Mouse (Mus musculus) kidney, postnatal 10 days (tissue): ENCODE measurements around the gene Gm21488.
"Not testable (repeated sequence)": the region's sequence is repeated elsewhere in the genome, so short reads cannot be mapped to it uniquely, and the experiment has no call there.

Source experiments
- DNase-seq: peaks from one replicate; pipeline ENCODE4 v3.0.0; 2021; ENCODE audit warnings: mixed read lengths

Gm21488 gene

GRCm38 (mm10) chrY:27521820-27522219 lies at the start of gene Gm21488:
Gene Gm21488, minus strand, starts transcription at chrY:27521920.
- DNase-seq: not testable (repeated sequence)
